Mouse (Mus musculus): ENCODE measurements at regions not wholly inside any gene's neighbourhood (a gene's known extent, or its start where the extent isn't known, plus 50 kb on each side); places are given as distances from the start of the nearest gene placed in this dataset.

DNA sequence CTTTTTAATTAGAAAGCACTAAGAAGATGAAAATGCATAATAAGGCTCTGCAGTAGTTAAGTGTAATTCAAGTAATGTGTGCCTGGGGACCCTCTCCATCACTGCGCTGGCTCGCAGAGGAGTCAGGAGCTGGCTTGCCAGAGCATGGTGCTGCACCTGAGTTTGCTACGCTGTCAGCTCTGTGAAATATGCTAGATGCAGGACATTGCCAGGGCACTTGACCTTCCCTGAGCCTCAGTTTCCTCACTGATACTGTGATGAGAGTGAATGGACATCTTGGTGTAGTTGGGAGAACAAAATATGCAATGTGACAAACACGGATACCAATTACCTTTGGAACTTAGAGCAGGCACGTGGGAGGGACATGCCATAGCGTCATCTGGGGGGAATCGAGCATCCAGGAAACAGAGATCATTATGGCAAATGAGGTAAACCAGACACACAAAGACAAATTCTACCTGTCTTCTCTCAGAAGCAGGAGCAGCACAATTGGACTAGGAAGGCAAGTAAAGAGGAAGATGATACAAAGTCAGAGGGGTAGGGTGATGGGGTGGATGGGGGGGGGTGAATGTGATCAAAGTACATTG is 133.6 kb upstream of the Slco3a1 start:
- no peak for DNase-seq (ENCODE audit: low spot score)

DNA sequence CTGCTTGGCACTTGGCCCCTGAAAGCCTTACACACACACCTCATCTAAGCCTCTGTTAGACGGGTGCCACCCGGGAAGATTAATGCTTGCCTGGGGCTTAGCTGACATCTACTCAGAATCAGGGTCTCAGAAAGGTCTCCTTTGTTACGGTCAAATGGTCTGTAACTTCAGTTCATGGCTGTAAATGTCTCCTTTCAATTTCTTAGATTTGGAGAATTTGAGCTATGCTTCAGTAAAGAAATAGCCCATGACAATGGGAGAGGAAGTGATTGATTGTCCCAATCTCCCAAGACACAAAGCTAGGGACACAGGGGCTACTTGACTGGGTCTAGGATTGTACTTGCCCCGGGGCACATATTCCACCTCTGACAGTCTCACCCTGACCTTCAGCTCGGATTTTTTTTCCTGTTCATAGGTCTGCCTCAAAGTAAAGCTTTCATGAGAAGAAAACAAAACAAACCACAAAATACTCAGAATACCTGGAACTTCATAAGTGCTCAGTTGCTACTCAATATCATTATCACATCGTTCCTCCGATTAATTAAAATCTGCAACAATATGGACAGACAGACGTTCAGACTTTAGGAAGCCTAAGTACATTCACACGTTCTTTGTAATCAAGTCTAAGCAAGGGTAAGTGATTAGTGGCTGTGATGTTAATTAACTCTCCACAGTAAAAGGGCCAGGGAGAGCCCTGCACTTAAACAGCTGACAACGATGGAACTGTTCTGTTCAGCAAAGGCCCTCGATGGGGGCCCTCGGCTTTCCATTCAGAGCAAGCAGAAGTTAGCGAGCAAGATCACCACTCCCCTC is 132.9 kb upstream of the Slco3a1 start:
- DNase-seq (ENCODE audit: low spot score) = no peak

DNA sequence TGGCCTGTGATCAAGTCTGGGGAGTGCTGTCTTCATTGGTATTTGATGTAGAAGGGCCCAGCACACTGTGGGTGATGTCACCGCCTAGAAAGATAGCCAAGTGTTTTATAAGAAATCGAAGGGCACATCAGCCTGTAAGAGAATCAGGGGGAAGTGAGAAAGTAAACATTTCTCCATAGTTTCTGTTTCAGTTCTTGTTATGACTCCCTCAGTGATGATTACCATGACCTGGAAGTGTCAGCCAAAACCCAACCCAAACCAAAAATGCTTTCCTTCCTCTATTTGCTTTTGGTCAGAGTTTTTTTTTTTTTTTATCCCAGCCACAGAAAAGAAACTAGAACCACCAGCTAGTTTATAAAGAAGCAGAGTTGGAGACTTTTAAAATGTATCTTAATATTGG is 129.4 kb upstream of the Slco3a1 start:
- no peak for DNase-seq (ENCODE audit: low spot score)

DNA sequence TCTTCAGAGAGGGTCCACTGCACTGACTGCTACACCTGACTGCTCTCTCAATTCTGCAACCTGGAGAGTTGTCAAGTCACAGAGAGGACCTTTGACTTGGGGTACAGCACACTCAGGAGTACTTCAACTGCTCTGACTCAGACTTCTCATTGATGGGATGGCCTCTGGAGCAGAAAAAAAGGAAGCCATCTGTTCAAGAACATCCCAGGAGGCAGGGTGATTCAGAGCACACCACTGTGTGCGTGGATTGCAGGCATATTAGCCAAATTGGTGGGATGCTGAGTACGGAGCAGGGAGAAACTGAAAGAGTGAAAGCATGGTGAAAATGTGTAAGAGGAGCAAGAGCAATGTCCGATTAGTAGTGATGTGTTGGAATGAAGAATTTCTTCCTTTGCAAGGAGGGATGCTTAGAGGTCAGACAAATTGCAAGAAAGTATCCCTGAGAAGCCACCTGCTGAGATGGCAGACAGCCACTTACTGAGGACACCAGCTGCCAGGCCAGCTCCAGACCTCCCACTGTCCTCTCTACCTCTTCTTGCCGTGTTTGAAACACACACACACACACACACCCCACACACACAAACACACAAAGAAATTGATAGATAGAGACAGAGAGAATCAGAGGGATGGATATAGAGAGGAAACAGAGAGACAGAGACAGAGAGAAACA is 119.2 kb upstream of the Slco3a1 start:
- DNase-seq (ENCODE audit: low spot score) = no peak

DNA sequence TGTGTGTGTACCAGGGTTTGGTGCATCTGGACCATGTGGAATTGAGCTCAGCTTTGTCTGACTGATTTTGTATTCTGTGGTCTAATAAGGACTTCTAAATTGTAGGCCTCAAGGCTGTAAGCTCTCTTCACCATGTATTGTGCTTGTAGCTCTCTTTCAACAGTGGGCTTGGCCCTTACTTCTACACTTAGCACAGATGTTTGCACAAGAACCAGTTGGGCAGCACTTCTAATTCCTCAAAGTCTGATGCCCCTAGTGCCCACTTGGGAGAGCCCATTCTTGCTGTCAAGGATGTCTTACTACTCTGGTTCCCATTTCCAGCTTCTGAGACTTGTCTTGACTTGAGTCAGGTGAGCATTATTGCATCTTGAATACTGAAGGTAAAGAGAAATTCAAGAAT is 114.5 kb upstream of the Slco3a1 start:
- DNase-seq (ENCODE audit: low spot score) = no peak

DNA sequence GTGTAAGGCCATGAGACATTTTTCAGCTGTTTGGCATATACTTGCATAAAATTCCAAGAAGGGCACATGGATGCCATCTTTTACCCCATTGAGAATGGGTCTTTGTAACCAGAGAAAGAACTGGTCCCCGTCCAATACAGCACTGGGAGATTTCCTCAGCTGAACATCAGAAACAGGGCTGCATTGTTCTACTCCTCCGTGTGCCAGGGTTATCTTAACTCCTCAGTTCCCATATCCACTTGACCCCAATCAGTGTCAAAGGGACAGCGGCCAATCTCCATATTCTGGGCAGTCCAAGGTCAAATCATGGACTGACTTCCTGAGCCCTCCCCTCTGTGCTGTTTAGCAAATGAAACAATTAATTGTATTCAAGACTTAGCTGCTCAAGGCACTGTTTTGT is 112.5 kb upstream of the Slco3a1 start:
- no peak for DNase-seq (ENCODE audit: low spot score)

DNA sequence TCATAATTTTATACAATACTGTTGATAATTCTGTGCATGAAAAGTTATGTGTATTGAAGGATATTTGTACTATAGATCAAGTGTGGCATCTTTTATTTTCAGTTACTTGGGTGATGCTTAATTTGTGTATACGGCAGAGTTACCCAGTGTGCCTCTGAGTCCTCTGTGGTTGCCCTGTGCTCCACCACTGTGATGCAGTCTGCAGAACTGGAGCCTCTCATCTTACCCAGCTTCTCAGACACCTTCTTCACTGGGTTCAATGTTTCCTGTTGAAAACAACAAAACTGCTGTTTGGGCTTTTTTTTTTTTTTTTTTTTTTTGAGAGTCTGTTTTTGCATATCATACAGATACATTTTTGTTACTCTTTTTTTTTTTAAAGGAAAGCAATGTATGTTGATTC is 109.2 kb upstream of the Slco3a1 start:
- no peak for DNase-seq (ENCODE audit: low spot score)

DNA sequence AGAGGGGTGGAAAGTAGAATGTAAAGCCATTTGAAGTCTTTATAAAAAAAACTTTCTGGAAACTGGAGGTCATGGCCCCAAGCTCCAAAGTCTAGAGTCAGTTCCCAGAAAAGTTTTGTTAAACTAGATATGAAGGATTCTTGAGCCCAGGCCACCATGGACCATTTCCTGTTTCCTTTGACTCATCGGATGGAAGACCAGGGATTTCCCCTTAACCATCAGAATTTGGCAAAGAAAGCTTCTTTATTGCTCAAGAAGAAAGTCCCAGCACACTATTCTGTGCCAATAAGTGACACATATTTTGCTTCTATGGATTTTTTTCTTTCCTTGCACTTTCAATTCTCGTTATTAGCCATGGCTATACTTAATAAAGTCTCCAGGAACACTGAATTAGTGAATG is 92.7 kb upstream of the Slco3a1 start:
- no peak for DNase-seq (ENCODE audit: low spot score)

DNA sequence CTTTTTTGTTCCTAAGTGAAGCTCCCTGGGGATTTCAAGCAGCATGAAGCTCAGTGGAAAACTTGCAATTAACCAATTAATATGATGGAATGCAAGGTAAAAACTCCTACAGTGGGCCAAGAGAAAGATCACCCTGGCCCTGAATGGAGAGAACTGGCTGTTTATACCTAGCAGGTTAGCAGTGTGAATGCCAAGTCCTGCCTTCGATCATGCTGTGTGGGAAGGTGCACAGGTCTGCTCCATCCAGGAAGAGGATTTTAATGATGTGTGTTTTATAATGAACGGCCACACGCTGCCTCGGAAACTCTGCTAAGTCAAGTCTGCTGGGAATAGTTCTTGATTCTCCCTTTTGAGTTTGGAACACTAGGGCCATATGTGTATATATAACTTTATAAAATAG is 85.6 kb upstream of the Slco3a1 start:
- no peak for DNase-seq (ENCODE audit: low spot score)

DNA sequence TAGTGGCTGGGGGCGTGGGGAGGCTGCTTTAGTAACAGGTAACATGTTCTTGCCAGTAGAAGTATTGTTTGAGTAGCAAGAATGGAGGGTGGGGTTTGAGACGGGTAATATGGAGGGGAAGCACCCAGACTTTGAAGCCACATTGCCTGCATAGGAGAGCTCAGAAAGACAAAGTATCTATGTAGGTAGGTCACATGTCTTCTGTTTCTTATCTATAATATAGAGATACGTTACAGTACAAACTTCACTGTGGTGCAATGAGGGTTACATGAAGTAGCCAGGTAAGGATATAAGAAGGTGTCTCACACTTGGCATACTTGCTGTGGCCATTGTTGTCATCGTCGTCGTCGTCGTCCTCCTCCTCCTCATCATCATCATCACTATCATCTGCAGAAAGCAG is 77.6 kb upstream of the Slco3a1 start:
- no peak for DNase-seq (ENCODE audit: low spot score)

DNA sequence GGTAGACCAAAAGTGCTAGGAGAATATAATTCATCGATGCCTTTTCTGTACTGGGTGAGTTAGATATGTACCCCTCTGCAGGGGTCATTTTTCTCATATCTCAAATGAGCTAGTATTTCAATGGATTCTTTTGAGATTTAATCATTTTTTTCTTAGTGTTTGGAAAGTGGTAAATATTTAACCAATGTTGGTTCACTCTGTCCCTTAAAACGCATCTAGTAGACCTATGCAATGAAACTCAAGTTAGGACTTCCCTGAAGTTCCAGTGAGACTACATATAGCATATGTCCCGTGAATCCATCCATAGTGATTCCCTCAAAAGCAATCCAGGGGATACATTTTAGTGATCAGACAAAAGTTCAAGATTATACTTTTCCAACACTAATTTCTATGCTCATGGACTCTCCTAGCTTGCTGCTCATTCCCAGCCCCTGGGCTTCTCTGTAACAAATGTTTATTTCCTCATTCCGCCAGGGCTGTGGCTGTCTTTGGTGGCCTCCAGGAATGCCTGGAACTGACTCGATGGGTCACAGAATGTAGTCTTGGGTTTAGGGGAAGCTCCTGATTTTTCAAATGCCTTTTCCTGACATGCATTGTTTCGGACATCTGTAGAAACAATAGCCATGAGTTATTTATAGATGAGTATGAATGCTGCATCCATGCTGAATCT is 74.4 kb upstream of the Slco3a1 start:
- no peak for DNase-seq (ENCODE audit: low spot score)
